Mouse (Mus musculus): ENCODE results near the gene Mon1a.

Mon1a gene

DNA sequence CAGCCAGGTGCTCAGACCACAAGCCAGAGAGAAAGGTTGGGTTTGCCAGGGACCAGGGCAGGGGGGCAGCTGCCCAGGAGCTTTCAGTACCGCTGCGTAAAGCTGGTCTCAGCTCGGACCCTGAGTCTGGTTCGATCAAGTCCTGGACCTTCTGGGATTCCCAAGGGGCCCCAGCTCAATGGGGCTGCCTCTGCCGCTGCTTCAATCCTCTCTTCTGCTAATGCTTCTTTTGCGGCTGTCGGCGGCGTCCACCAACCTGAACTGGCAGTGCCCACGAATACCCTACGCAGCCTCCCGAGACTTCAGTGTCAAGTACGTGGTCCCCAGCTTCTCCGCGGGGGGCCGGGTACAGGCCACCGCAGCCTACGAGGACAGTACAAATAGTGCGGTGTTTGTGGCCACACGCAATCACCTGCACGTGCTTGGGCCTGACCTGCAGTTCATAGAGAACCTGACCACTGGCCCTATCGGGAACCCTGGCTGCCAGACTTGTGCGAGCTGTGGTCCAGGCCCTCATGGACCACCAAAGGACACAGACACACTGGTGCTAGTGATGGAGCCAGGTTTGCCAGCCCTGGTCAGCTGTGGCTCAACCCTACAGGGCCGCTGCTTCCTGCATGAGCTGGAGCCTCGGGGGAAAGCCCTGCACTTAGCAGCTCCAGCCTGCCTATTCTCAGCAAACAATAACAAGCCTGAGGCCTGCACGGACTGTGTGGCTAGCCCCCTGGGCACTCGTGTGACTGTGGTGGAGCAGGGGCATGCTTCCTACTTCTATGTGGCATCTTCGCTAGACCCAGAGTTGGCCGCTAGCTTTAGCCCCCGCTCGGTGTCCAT, 19.2 kb downstream of the Mon1a start:
- in situ Hi-C loops (cut with MboI; ENCODE audit: low pct_unique_long_range_greater_than_20kb in 1 of 2, low sequenced_read_pairs in 2 of 2, unreplicated experiment in 1 of 2) = no loop called here

DNA sequence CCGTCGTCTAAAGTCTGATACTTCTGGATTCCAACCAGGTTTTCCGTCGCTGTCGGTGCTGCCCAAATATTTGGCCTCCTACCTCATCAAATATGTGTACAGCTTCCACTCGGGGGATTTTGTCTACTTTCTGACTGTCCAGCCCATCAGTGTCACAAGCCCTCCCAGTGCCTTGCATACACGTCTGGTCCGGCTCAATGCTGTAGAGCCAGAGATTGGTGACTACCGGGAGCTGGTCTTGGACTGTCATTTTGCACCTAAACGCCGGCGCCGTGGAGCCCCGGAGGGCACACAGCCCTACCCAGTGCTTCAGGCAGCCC, 19.8 kb downstream of the Mon1a start:
- in situ Hi-C loops (cut with MboI; ENCODE audit: low pct_unique_long_range_greater_than_20kb in 1 of 2, low sequenced_read_pairs in 2 of 2, unreplicated experiment in 1 of 2) = no loop called here

DNA sequence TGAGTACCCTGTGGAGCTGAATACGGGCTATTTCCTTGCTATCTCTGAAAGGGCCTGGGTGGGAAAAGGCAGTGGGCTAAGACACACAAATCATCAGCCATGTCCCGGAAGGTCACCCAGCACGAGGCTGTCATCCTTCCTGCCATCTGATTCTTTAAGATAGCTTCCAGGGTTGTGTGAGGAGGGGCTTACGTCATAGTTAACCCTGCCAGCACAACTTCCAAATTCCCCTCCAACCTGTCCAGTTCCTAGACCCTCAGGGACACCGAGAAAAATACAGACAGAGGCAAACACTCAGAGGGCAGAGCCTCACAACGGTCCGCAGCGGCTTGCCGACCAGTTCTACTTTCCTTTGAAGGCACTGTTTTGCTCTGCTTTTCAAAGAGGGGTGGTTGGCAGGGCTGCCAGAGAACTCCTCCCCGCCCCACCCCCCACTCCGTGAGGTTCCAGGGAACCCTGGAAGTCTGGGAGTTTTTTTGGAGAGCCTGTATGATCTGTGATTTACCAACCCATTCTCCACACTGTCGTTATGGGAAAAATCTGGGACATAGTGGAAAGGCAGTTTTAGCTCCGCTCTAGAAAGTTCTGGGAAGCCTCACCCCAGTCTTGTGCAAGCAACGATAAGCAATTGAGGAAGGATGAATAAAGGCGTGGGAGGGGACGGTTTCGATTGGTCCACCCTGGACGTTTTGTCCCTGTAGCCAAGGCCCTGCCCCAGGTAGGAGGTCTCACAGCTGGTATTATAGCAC, 20.6 kb downstream of the Mon1a start:
- in situ Hi-C loops (cut with MboI; ENCODE audit: low pct_unique_long_range_greater_than_20kb in 1 of 2, low sequenced_read_pairs in 2 of 2, unreplicated experiment in 1 of 2) = no loop called here

DNA sequence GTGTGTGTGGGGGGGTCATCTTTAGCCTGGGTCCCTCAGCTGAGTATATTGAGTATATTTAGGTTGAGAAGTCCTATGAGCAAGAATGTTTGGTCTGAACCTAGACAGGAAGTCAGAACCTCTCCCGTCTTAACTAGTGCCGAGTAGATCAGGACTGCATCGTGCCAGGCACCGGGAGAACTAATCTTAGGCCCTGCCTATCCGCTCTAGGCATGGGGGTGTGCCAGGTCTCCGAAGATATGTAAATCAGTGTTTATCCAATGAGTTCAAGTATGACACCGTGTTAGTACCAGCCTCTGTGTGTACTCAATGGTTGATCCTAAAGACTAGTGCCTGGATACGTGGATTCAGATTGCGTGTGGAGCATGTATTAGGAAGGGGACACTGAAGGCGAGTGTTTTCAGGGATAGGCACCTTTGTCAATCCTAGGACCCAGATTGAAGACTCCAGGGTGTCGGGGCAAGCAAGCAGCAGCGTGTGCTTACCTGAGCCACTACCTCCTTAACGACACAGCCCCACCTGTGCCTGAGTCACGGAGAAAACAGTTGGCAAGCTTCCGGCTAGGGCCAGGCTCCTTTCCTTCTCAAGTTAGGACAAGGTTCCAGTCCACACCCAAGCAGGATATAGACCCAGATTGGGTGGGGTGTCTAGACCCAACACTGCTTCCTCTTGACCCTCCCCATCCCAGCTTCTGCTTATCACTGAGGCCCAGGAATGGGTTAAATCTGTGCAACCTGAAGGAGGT, 22.2 kb downstream of the Mon1a start:
- in situ Hi-C loops (cut with MboI; ENCODE audit: low pct_unique_long_range_greater_than_20kb in 1 of 2, low sequenced_read_pairs in 2 of 2, unreplicated experiment in 1 of 2) = no loop called here

DNA sequence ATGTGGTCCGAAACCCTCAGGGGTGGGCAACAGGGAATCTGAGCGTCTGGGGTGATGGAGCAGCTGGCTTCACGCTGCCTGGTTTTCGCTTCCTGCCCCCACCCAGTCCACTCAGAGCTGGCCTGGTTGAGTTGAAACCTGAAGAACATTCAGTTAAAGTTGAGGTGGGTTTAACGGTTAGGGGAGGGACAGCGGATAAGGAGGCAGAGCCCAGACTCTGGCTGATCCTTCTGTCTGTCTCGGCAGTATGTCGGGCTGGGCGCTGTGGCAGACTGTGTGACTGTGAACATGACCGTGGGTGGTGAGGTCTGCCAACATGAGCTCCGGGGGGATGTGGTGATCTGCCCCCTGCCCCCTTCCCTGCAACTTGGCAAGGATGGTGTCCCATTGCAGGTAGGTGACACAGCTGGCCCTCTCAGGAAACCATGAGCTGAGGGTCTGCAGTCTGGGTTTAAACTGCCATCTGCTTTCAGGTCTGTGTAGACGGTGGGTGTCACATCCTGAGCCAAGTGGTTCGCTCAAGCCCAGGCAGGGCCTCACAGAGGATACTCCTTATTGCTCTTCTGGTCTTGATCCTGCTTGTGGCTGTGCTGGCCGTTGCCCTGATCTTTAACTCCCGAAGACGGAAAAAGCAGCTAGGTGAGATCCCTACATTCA, 26.9 kb downstream of the Mon1a start:
- in situ Hi-C loops (cut with MboI; ENCODE audit: low pct_unique_long_range_greater_than_20kb in 1 of 2, low sequenced_read_pairs in 2 of 2, unreplicated experiment in 1 of 2) = no loop called here

DNA sequence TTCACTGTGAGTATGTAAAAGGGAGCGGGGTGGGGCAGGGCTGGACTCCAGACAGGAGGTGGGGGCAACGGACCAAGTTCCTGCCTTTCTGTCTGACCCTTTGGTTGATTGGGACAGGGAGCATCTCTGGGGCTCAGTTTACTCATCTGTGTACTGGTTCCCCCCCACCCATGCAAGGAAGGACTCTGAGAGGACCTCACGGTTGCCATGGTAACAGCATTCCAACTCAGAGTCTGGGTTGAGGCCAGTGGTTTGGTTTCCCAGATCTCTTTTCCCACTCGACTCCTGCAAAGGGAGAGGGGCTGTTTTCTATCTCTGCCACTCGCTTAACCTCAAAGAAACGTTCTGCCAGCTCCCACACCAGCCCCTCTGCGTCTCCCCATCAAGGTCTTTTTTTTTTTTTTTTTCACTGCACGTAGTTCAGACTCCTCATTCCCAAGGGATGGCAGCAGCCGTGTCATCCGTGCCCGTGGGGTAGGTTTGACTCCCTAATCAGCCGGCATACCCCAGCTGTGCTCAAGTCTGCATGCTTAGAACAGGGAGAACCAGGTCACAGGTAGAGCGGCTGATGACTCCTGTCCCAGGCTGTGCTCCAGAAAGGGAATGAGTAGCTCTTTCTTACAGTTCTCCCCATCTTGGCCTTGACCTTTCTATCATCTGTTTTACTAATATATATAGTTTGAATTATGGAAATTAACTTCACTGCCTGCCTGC, 30.1 kb downstream of the Mon1a start:
- in situ Hi-C loops (cut with MboI; ENCODE audit: low pct_unique_long_range_greater_than_20kb in 1 of 2, low sequenced_read_pairs in 2 of 2, unreplicated experiment in 1 of 2) = no loop called here

DNA sequence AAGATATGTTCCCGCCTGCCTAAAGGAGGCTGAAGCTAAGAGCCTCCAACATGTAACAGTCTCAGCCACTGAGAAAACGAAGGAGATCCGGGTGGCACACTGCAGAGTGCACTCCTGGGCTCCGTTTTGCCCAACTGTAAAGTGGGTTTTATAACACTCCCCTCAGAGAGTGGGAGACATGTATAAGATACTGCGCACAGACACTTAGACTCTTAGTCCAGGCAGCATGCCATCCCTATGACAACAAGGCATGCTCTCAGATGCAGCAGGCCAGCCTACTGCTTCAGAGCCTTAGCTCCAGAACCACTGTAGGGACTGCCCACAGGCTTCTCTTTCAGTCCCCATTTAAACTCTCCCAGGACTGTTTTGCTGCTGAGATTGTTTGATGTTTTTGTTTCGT, 30.9 kb downstream of the Mon1a start:
- in situ Hi-C loops (cut with MboI; ENCODE audit: low pct_unique_long_range_greater_than_20kb in 1 of 2, low sequenced_read_pairs in 2 of 2, unreplicated experiment in 1 of 2) = no loop called here

DNA sequence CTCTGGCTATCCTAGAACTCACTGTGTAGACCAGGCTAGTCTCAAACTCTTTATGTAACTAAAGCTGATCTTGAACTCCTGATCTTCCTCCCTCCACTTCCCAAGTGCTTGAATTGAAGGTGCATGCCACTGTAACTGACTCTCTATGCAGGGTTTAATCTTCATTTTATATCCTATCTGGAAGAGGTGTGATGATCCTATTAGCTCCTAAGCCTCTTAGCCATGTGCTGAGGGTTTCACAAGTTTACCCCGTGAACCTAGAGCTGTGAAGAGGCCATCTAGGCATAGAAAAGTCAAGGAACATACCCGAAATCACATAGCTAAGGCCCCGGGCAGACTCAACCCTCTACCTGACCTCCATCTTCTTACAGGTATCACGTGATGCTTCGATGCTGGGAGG, 31.5 kb downstream of the Mon1a start:
- in situ Hi-C loops (cut with MboI; ENCODE audit: low pct_unique_long_range_greater_than_20kb in 1 of 2, low sequenced_read_pairs in 2 of 2, unreplicated experiment in 1 of 2) = no loop called here

DNA sequence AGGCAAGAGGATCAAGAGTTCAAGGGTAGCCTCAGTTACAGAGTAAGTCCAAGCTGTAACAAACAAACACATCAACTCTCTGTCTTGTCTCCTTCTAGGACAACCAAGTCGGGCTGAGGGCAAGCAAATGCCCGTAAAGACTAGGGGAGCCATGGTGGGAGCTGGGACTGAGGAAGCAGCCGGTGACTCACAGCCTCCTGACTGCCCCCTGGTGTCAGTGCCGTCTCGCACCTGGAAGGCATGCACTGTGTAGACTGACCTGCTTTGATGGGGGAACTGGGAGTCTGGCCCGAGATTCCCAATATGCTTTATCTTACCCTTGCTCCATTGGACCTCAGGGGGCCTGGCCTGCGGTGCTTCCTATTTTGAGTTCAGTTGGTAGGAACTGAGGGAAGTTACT, 35.1 kb downstream of the Mon1a start:
- in situ Hi-C loops (cut with MboI; ENCODE audit: low pct_unique_long_range_greater_than_20kb in 1 of 2, low sequenced_read_pairs in 2 of 2, unreplicated experiment in 1 of 2) = no loop called here

DNA sequence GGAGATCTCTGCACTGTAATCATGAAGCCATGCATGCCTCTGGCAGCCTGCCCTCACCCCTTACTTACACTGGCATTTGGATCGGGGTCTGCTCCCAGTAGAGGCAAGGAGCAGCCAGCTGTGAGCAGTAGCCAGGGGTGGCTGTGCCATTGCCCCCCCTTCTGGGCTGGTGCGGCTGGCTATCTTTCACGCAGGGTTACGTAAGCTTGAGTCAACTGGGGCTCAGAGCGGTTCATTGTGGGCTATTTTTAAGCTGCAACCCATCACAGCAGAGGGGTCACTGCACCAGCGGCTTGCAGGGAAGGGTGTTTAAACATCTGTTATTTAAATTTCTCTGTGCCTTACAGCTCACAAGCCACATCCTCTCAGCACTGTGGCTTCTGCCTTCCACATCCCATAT, 36.0 kb downstream of the Mon1a start:
- in situ Hi-C loops (cut with MboI; ENCODE audit: low pct_unique_long_range_greater_than_20kb in 1 of 2, low sequenced_read_pairs in 2 of 2, unreplicated experiment in 1 of 2) = no loop called here

DNA sequence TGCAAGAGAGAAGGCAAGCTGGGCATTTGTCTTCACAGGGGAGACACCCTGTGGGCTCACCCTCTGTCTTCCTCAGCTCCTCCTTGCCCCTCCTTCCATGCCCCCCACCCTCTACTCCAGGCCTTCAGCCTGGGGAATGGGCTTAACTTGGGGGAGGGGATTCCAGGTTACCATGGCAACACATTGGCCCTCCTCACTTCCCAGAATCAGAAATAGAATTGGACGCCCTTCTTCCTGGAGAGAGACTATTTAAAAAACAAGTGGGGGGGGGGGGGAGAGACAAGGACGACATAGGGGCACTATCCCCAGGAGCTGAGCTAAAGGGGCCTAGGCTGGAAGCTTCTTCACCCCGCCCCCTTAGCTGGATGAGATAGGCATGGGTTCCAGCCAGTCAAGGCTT, 37.3 kb downstream of the Mon1a start:
- in situ Hi-C loops (cut with MboI; ENCODE audit: low pct_unique_long_range_greater_than_20kb in 1 of 2, low sequenced_read_pairs in 2 of 2, unreplicated experiment in 1 of 2) = no loop called here

DNA sequence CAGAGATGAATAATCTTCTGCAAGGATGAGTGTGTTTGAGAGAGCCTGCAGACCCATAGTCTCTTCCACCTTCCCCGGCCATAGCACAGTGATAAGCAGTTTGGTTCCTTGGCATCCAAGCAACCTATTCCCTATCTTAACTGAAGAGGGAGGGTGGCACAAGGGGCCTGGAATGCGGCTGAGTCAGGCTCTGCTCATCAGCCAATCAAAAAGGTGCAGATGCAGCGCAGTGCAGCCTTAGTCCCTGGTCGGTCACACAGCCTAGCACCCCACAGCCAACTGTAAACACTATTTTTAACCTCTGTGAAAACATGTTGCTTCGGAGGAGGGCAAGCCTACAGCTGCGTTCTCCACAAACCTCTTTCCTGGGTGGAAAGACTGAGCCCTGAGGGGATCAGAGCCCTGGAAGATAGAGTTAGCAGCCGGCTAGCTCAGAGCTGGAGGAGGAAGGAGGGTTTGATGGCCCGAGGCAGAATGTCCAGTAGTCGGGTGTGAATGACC, 39.0 kb downstream of the Mon1a start:
- in situ Hi-C loops (cut with MboI; ENCODE audit: low pct_unique_long_range_greater_than_20kb in 1 of 2, low sequenced_read_pairs in 2 of 2, unreplicated experiment in 1 of 2) = no loop called here

DNA sequence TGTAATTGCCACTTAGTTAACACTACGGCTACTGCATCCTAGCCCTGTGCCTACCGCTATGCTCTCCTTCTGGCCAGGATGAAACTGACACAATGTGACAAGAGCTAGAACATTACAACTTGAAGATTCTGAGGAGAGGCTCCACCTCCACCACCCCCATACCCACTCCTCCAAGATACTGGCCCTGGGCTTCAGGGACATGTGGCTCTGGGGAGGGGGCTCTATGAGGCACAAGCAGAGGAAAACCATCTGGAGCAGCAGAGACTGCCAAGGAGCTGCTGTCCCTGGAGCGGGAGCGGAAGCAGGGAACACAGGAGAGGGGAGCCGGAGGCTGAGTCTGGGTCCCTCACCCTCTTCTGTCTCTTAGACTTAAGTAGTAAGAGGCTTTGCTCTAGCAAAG, 39.8 kb downstream of the Mon1a start:
- in situ Hi-C loops (cut with MboI; ENCODE audit: low pct_unique_long_range_greater_than_20kb in 1 of 2, low sequenced_read_pairs in 2 of 2, unreplicated experiment in 1 of 2) = no loop called here

DNA sequence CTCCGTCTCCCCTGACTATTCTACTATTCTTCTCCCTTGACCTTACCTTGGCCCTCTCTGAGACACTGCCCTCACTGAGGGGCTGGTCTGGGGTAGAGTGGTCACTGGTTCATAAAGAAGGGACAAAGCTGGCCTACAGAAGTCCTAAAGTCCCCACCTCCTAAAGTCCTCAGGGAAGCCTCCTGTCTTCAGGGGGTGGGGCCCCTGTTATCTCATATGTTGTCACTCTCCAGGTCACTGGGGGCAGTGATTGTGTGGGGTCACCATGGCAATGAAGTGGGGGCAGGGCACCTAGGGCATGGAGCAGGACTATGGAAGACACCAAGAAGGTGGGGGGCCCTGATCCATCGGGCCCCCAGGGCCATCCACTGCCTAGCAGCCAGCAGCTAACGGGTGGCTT, 40.2 kb downstream of the Mon1a start, which contains the start of gene Actl11:
Gene Actl11 (plus strand): TSS at position 301 of the 400 bp plus-strand sequence.
- in situ Hi-C loops (cut with MboI; ENCODE audit: low pct_unique_long_range_greater_than_20kb in 1 of 2, low sequenced_read_pairs in 2 of 2, unreplicated experiment in 1 of 2) = no loop called here

DNA sequence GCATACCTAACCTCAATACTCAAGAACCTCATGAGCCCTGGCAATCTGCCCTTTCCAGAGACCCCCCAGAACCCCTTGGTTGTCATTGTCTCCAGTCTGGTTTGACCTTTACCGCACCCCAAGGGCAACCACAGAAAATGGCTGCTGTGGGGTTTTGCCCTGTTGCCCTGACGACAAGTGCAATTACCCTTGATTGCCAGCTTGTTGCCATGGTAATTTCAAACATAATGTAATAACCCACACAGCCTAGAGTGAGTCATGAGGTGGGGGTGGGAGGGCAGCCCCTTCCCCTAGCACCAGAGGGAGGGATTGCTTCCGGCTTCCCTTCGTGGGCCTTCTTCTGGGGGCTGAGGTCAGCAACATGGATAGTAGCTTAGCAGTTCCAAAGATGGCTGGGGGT, 44.3 kb downstream of the Mon1a start:
- in situ Hi-C loops (cut with MboI; ENCODE audit: low pct_unique_long_range_greater_than_20kb in 1 of 2, low sequenced_read_pairs in 2 of 2, unreplicated experiment in 1 of 2) = no loop called here

DNA sequence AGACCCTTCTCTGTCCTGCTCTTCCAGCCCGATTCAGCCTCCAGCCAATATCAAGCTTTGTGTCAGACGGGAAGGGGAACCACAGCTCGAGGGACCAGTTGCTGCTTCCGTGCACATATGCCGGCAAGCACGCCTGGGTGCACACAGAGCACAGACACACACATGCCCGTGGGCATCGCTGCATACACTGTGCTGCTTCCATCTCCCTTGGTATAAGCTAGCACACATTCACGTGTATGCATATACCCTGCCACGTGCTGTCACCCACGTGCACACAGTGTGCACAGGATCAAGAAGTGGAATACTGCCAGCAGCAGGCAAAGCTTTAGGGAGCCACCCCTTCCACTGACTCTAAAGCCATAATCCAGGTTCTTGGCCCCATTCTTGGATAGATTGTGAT, 46.2 kb downstream of the Mon1a start:
- in situ Hi-C loops (cut with MboI; ENCODE audit: low pct_unique_long_range_greater_than_20kb in 1 of 2, low sequenced_read_pairs in 2 of 2, unreplicated experiment in 1 of 2) = no loop called here

DNA sequence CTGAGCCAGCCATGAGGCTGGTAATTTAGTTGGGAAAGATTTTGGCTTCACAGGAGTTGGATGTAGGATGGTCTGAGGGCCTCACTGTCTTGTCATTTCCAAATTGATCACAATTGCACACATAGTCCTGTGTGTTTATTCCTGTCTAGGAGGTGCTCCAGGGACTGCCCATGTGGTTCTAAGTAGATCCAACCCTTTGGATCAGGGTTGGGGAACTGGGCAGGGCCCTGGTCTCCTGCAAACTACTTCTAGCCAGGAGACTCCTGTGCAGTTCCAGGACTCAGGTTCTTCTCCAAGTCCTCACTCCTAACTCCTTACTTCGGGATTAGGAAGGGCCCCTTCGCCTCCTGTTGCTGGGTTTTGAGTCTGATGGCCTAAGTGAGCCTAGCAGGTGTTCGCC, 47.4 kb downstream of the Mon1a start, which contains the start of gene Camkv:
Gene Camkv (plus strand): TSS at position 301 of the 400 bp plus-strand sequence.
- in situ Hi-C loops (cut with MboI; ENCODE audit: low pct_unique_long_range_greater_than_20kb in 1 of 2, low sequenced_read_pairs in 2 of 2, unreplicated experiment in 1 of 2) = no loop called here

DNA sequence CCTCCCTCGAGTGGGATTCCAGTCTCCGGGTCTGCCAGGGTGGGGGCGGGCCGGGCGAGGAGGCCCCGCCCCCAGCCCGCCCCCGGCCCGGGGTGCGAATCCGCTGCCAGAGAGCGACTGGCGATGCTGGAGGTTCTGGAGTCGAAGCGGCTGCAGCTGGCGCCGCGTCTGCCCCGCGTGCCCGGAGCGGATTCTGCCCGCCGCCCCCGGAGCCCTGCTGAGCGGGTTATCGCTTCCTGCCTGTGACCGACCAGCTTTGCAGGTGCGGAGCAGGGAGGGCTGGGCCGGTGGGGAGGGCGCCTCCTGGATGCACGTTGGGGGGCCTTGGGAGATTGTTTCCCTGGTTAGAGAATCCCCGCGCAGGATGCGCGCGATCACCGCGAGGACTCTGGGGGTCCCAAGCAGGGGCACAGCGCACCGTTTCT, 47.9 kb downstream of the Mon1a start:
- in situ Hi-C loops (cut with MboI; ENCODE audit: low pct_unique_long_range_greater_than_20kb in 1 of 2, low sequenced_read_pairs in 2 of 2, unreplicated experiment in 1 of 2) = no loop called here
